Mouse (Mus musculus) adrenal gland, adult 8-10 months (tissue): ENCODE measurements around the gene Tspan10. TPM values are rescaled to one million over a fixed set of nuclear protein-coding genes. Genes with fewer than 3 reads are reported as not detected.

ENCODE experiments used
- DNase-seq: peaks from one replicate; pipeline ENCODE4 v3.0.0; 2022
- total RNA-seq, 4 experiments: library from RNA; stranded (reverse); gene quantifications; 2 replicates each; pipeline ENCODE4 v1.2.4; 2022

Gene Tspan10
- total RNA-seq, 4 experiments from 2014 or later, result 2.8 to 6.6 TPM; not detected in 2

DNA sequence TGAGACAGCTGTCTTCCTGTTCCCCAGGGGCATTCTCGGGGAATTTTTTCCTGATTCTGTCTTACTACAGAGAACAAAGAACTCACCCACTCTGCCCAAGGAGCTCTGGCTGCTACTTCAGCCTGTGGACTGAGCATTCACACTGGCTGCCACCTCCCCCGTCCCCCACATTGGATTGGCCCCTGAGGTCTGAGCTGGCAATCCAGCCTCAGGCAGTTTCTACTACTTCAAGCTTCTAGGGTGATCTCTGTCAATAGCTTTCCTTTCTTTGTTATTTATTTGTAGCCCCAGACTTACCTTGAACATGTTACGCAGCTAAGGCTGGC is 50.4 kb downstream of the Tspan10 start:
- no peak for DNase-seq

DNA sequence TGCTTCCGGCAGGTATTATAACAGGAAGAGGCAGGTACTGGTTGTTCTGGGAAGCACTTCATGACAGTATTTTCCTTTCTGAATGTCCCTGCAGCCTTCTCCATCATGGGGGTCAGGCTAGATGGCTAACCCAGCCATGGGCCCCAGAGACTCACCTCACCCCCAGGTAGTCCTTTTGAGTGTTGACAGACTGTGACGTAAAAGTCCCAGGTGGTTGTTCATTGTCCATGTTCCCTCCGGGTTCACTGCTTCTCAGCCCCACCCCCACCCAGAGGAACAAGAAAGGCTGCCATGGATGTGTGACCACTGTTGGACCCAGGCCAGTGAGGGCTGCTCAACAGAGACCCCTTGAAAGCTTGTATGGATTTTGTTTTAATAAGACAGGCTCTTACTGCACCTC is 50.9 kb downstream of the Tspan10 start:
- no peak for DNase-seq

DNA sequence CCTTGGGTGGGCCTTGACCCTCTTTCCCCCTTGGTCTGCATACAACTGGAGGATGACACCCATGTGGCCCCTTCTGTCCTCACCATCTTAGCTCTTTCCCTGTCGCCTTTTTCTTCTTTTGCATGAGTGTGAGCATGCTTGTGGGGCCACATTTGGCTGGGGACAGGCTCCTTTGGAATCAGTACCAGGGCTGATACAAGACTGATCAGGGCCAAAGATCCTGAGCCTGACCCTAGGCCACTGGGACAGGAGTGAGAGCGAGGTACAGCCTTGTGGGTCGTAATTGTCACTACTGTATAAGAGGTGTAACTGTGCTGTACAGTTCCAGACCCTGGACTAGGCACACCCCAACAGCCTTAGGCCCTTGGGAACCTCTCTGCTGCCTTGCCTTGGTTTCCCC is 51.5 kb downstream of the Tspan10 start:
- DNase-seq, result no peak

Other genes starting within 250 kb of the Tspan10 start
- gene Bahcc1, start 209.7 kb upstream of the Tspan10 start, total RNA-seq, result 10 to 100 TPM; 16.6 to 24.5 (median 19.5) TPM
- gene Actg1, start 94.1 kb upstream of the Tspan10 start, total RNA-seq, result 1,000 to 10,000 TPM; 1,100 to 1,474 (median 1,219) TPM
- 1 to 10 TPM in 1 of 4 experiments, under 1 TPM in 2, not detected in 1; 0.16 to 1.2 (median 0.42) TPM for gene Fscn2, start 81.1 kb upstream of the Tspan10 start, total RNA-seq
- 10 to 100 TPM; 18.4 to 39.6 (median 33.4) TPM for gene Faap100, start 63.9 kb upstream of the Tspan10 start, total RNA-seq
- 100 to 1,000 TPM in 2 of 4 experiments, 10 to 100 TPM in 2; 89.1 to 108 (median 99.5) TPM for gene Nploc4, start 4.9 kb upstream of the Tspan10 start, total RNA-seq
- gene Pde6g, start 10.9 kb downstream of the Tspan10 start, total RNA-seq, result under 1 TPM; 0.16 to 0.49 (median 0.33) TPM
- gene Oxld1, start 15.4 kb downstream of the Tspan10 start, total RNA-seq, result 10 to 100 TPM; 25.6 to 34.1 (median 32.2) TPM
- 10 to 100 TPM; 24.2 to 33.4 (median 29.4) TPM for gene Ccdc137, start 15.5 kb downstream of the Tspan10 start, total RNA-seq
- 10 to 100 TPM; 22.8 to 38.7 (median 29.5) TPM for gene Arl16, start 25.0 kb downstream of the Tspan10 start, total RNA-seq
- gene Mrpl12, start 42.0 kb downstream of the Tspan10 start, total RNA-seq, result 10 to 100 TPM; 77.6 to 95.8 (median 90.1) TPM
- gene Slc25a10, start 49.2 kb downstream of the Tspan10 start, total RNA-seq, result 100 to 1,000 TPM; 121 to 174 (median 163) TPM
- 1 to 10 TPM in 3 of 4 experiments, under 1 TPM in 1; 0.87 to 4.0 (median 2.3) TPM for gene Gcgr, start 88.1 kb downstream of the Tspan10 start, total RNA-seq
- gene Mcrip1, start 107.1 kb downstream of the Tspan10 start, total RNA-seq, result 10 to 100 TPM; 62.9 to 67.8 (median 65.3) TPM
- gene Ppp1r27, start 108.5 kb downstream of the Tspan10 start, total RNA-seq, result 1 to 10 TPM in 3 of 4 experiments, under 1 TPM in 1; 0.78 to 2.8 (median 1.2) TPM
- gene P4hb, start 130.6 kb downstream of the Tspan10 start, total RNA-seq, result 100 to 1,000 TPM; 439 to 580 (median 550) TPM
- 100 to 1,000 TPM; 356 to 389 (median 365) TPM for gene Arhgdia, start 139.0 kb downstream of the Tspan10 start, total RNA-seq
- 100 to 1,000 TPM in 1 of 4 experiments, 10 to 100 TPM in 3; 52.1 to 102 (median 72.7) TPM for gene Alyref, start 155.7 kb downstream of the Tspan10 start, total RNA-seq
- gene Anapc11, start 155.8 kb downstream of the Tspan10 start, total RNA-seq, result 100 to 1,000 TPM in 2 of 4 experiments, 10 to 100 TPM in 2; 90.3 to 112 (median 98.6) TPM
- gene Npb, start 165.8 kb downstream of the Tspan10 start, total RNA-seq, result 1 to 10 TPM in 2 of 4 experiments, not detected in 2; 1.3 to 2.1 TPM
- 100 to 1,000 TPM; 201 to 310 (median 259) TPM for gene Pcyt2, start 175.3 kb downstream of the Tspan10 start, total RNA-seq
- 10 to 100 TPM; 61.1 to 97.1 (median 75.7) TPM for gene Sirt7, start 182.6 kb downstream of the Tspan10 start, total RNA-seq
- 10 to 100 TPM; 53.2 to 74.4 (median 69.7) TPM for gene Mafg, start 191.0 kb downstream of the Tspan10 start, total RNA-seq
- 1 to 10 TPM in 3 of 4 experiments, under 1 TPM in 1; 0.73 to 2.0 (median 1.3) TPM for gene Pycr1, start 201.1 kb downstream of the Tspan10 start, total RNA-seq
- 1 to 10 TPM in 1 of 4 experiments, under 1 TPM in 2, not detected in 1; 0.65 to 1.2 (median 0.81) TPM for gene Myadml2, start 205.5 kb downstream of the Tspan10 start, total RNA-seq
- gene Notum, start 218.5 kb downstream of the Tspan10 start, total RNA-seq, result 1 to 10 TPM; 5.1 to 9.0 (median 7.2) TPM
- 100 to 1,000 TPM; 101 to 108 (median 106) TPM for gene Aspscr1, start 230.3 kb downstream of the Tspan10 start, total RNA-seq